Mouse (Mus musculus) spleen, adult 2 months (tissue): ENCODE data around the gene Ak5.

Source experiments
- CTCF ChIP-seq: fragments of 200-500 bp; IDR thresholded peaks from 2 replicates; pipeline ENCODE4 v1.5.1; 2011; ENCODE audit warnings: mild to moderate bottlenecking, inconsistent platforms; ENCODE audit not compliant: insufficient read depth, insufficient read length, insufficient replicate concordance; ENCODE audit errors: extremely low read depth
- POLR2A ChIP-seq: fragments of 200-500 bp; IDR thresholded peaks from 2 replicates; pipeline ENCODE4 v1.6.1; 2011; ENCODE audit warnings: low read depth, low read length, inconsistent platforms

- TF ChIP-seq CTCF (no peak), POLR2A (no peak)
Measured at GRCm38 (mm10) chr3:152587007-152587406, 81.2 kb downstream of the Ak5 start.
